Mouse (Mus musculus) cerebellum, postnatal 25 days (tissue): ENCODE data around the gene Fkbp2.
A peak's percentile ranks its signal among the peaks of the same experiment; 100 is the strongest.

ENCODE experiments used
- DNase-seq, 2 experiments: peaks; one replicate each; pipeline ENCODE4 v3.0.0; 2021; ENCODE audit warnings: mixed read lengths in 2 of 2

Gene Fkbp2

DNA sequence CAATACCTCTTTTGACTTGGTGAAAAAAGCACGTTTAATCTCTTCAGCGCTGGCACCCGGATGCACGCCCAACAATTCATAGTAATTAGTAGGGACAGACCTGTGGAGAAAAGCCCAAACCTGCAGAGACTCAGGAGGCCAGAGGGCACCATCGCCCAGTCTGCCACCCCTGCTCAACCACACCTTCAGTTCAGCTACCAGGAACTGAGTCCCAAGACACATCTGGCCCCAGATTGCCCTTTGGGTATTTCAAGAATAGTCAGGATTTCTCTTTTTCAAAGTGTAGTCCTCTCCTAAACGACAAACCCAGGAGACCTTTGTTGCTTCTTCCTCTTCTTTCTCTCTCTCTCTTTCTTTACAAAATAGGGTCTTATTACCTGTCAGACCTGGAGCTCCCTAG lies 10.4 kb upstream of the Fkbp2 start:
- DNase-seq, result peak in 1 of 2 experiments; percentile 17

DNA sequence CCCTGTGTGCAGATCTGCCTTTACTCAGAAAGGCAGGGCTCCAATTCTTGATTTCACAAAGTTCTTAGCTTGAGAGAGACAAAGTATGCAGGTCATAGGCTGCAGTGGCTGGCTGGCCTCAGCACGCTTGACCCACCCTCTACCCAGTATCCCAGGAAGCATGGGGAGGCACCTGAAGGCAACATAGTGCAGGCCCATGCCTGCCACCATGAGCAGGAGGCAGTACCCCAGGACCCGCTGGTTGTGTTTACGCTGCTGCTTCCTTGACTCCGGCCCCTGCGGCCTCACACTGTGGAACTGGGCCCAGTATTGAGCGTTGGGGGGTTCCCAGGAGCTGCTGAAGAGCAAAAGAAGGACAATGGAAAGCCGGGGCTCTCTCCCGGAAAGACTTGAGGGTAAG lies 8.9 kb upstream of the Fkbp2 start:
- DNase-seq, result peak in 1 of 2 experiments; percentile 17

DNA sequence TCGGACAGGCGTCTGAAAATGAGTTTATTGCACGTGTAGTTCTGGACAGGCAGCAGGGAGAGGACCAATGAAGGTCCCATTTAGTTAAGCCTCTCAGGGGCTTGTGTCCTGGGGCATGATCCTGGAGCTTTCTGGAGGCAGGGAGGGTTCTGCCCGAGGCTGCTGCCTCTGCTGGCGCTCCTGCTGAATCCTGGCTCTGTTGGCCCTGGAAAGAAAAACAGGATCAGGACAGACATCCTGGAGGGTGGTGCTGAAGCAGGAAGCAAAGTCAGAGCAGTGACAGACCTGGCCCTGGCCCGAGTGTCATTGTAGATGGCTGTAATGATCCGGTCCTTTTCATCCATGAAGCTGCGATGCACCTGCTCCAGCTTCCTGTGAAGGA lies 7.6 kb upstream of the Fkbp2 start:
- no peak for DNase-seq

DNA sequence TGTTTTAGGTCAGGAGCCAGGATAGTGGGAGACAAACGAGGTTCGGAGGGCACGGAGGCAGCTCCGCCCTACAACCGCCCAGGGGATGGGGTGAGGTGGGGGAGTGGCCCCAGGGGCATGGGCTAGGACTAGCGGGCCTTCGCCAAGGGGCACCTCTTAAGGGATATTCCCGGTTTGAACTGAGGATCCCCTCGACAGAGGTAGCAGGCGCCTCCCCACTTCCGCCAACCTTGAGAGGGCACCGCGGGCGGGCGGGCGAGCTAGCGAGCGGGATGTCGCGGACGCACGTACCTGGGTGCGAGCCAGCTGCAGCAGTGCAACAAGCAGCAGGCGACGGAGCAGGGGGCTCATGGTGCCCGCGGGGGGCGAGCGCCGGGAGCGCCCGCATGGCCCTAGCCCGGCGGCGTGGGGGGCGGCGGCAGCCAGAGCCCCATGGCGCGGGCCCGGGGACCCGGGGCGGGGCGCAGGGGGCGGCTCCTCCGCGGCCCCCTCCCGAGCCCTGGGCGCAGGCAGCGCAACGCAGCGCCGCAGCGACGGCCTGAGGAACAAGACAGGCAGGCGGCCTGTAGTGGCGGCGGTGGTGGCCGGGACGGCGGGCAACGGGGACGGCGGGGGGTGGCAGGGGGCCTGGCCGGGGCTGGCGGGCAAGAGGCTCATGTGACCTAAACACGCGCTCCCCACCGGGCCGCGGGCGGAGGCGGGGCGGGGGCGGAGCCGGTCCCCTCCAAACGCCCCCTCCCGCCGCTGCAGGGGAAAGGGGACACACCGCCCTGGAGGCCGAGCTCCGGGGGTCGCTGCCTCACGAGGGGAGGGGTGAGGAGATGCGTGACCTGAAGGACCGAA lies 7.0 kb upstream of the Fkbp2 start, which contains the start of gene Vegfb:
Gene Vegfb (minus strand): TSS at position 591 of the 843 bp plus-strand sequence.
- peak; percentile 77 to 86 for DNase-seq

DNA sequence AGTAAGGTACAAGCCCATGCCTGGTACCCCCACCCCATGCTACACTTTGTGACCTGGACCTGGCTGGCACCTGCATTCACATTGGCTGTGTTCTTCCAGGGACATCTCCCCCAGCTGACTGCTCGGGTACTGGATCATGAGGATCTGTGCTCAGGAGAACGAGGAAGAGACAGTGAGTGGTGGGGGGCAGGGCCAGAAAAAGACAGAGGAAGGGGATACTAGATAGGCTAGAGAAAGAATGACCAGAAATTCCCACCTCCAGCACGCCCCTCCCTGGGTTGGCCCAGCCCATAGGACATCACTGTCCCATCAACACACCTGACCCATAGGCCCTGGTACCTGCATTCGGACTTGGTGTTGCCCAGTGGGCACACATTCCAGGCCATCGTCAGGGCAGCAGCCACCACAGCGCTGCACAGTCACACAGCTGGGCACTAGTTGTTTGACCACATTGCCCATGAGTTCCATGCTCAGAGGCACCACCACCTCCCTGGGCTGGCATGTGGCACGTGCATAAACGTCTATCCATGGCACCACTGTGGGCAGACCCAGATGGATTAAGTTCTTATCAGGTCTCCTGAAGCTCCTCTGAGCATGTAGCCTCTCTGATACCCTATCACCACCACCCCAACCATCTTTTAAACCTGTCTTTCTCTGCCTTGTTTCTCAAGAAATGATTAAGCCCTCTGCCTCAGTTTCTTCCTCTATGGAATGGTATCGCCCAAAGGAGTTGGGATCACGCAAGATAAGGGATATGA lies 5.8 kb upstream of the Fkbp2 start:
- no peak for DNase-seq

GRCm38 (mm10) chr19:6985300-6985699 lies 5.0 kb upstream of the Fkbp2 start:
- DNase-seq, result peak in 1 of 2 experiments; percentile 36

DNA sequence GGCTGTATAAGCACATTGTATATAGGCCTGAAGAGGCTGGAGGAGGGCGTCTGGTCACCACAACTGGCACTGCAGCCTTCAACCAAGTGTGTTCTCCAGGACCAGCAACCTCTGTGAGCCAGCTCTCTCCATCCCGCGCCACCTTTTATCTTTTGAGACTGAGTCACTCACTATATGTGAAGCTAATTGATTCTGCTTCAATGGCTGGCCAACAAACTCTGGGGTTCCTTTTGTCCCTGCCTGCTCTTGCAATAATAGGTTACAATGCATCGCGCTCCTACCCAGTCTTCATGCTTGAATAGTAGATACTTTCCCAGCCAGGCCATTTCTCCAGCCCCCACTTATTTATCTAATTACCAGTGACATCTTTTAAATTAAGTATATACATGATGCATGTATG lies 3.3 kb upstream of the Fkbp2 start:
- DNase-seq, result no peak

GRCm38 (mm10) chr19:6981465-6981864 lies 1.2 kb upstream of the Fkbp2 start:
- no peak for DNase-seq

DNA sequence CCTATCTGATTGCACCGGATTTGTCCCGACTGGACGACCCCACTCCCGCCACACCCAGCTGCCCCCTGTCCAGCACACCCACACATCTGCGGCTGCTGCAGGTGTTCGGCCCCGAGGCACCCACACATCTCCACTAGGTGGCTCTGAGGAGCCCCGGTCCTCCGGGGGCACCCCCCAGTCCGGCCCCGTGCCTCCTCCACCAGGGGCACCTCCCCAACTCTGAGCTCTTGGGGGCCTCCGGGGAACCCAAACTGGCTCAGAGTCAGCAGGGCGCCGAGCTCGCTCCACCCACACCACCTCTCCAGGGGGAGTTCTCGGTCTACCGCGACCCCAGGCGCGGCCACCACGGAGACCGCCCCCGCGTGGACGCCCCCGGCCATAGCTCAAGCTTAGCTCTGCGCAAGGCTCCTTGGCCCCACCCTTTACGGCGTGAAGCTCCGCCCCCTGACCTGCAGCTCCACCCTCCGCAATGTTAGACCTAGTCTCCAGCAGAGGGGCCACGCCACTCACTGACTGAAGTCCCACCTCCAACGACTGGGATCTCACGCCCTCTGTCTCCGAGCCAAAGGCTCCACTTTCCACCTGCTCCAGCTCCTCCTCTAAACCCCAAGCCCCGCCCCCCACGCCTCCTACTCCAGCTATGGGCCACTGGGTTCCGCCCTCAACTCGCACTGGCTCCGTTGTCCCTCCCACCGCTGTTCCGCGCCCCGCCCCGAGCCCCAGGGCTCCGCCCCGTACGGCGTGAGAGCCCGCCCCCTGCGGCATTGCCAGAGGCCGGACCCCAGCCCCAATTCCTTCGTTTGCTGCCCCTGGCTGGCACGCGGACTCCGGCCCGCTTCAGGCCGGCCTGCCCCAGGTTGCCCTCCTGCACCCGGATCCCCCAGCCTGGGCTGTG lies 568 bp downstream of the Fkbp2 start:
- DNase-seq, result peak; percentile 99 to 100

- peak; percentile 44 to 66 for DNase-seq
Observed at GRCm38 (mm10) chr19:6979001-6979479, 1.3 kb downstream of the Fkbp2 start.

- no peak for DNase-seq
Observed at GRCm38 (mm10) chr19:6978639-6978974, 1.7 kb downstream of the Fkbp2 start.

- no peak for DNase-seq
Observed at GRCm38 (mm10) chr19:6977759-6978638, 2.3 kb downstream of the Fkbp2 start.

- peak; percentile 52 to 54 for DNase-seq
Observed at GRCm38 (mm10) chr19:6975537-6976521, 4.5 kb downstream of the Fkbp2 start, which contains the start of gene Plcb3. TSS of gene Plcb3 (minus strand) at chr19:6976470.

DNA sequence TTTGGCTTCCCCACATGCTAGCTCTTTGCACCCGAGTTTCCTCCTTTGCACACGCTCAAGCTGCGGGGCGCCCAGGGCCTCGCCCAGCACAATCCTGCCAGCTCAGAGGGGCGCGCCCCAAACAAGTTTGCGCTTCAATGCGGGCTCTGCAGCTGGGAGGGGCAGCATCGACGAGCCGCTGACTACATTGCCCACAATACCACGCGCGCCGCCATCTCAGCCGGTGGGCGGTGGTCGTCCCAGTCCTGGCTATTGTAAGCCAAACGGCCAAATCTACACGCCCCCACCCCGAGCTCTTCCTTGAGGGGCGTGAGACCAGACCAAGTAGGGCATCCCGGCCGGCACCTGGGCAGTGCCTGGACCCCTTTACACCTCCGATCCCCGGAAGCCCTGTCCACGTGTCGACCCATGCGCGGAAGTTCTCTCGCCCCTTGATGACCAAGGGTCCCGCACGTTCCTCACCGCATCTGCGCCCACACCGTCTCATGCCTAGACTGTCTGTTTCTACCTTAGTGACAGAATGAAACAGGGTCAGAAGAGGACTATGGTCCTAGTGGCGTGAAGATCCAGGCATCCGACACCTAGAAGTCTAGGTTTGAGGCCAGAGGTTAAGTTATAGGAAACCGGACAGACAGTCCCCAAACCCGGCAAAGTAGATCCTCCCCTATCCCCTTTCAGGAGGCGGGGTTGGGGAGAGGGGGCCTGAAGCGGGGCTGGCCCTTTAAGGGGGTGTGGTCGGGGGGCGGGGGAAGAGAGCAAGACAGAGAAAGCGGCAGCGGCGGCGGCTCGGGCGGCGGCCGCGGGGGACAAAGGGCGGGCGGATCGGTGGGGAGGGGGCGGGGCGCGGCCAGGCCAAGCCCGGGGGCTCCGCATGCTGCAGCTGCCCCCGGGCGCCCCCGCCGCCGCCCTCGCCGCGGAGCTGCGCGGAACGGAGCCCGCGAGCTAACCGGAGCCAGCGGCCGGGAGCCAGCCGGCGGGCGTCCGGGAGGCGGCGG lies 5.8 kb downstream of the Fkbp2 start, which contains the start of gene Ppp1r14b:
Gene Ppp1r14b (plus strand): TSS at position 758 of the 995 bp plus-strand sequence.
- DNase-seq, result peak; percentile 63 to 82

GRCm38 (mm10) chr19:6973581-6974190 lies 6.6 kb downstream of the Fkbp2 start:
- no peak for DNase-seq

GRCm38 (mm10) chr19:6972247-6972917 lies 7.9 kb downstream of the Fkbp2 start:
- no peak for DNase-seq

GRCm38 (mm10) chr19:6971644-6972043 lies 8.7 kb downstream of the Fkbp2 start:
- DNase-seq, result no peak
